Mouse (Mus musculus) MEL-GATA-1-ER (cell line): ENCODE measurements around the gene Usp50.
A peak's percentile ranks its signal among the peaks of the same experiment; 100 is the strongest.

Source experiments
- DNase-seq: peaks from one replicate; pipeline ENCODE4 v3.0.0-alpha.2; 2012; ENCODE audit warnings: low read depth; ENCODE audit errors: extremely low read depth

Gene Usp50

GRCm38 (mm10) chr2:126783370-126783769, at the start of gene Usp50:
Gene Usp50, minus strand, starts transcription at chr2:126783470.
- DNase-seq, result no peak

- no peak for DNase-seq
Measured at GRCm38 (mm10) chr2:126817414-126817813, 34.1 kb upstream of the Usp50 start.

GRCm38 (mm10) chr2:126816644-126817347, 33.5 kb upstream of the Usp50 start:
- DNase-seq, result no peak

- peak; percentile 20 for DNase-seq
Measured at GRCm38 (mm10) chr2:126815822-126816221, 32.6 kb upstream of the Usp50 start.

- no peak for DNase-seq
Measured at GRCm38 (mm10) chr2:126801980-126802379, 18.7 kb upstream of the Usp50 start.

- no peak for DNase-seq
Measured at GRCm38 (mm10) chr2:126798455-126798854, 15.2 kb upstream of the Usp50 start.

GRCm38 (mm10) chr2:126795708-126796107, 12.4 kb upstream of the Usp50 start:
- DNase-seq, result no peak

GRCm38 (mm10) chr2:126792611-126793010, 9.3 kb upstream of the Usp50 start:
- DNase-seq, result no peak

- no peak for DNase-seq
Measured at GRCm38 (mm10) chr2:126787721-126788342, 4.6 kb upstream of the Usp50 start.

- DNase-seq, result peak; percentile 53
Measured at GRCm38 (mm10) chr2:126782433-126782832, 837 bp downstream of the Usp50 start.

- DNase-seq, result peak; percentile 12
Measured at GRCm38 (mm10) chr2:126781478-126781877, 1.8 kb downstream of the Usp50 start.

- no peak for DNase-seq
Measured at GRCm38 (mm10) chr2:126780286-126780685, 3.0 kb downstream of the Usp50 start.

- no peak for DNase-seq
Measured at GRCm38 (mm10) chr2:126778806-126779205, 4.5 kb downstream of the Usp50 start.

- DNase-seq, result no peak
Measured at GRCm38 (mm10) chr2:126776416-126776815, 6.9 kb downstream of the Usp50 start.

- no peak for DNase-seq
Measured at GRCm38 (mm10) chr2:126775951-126776350, 7.3 kb downstream of the Usp50 start.

- DNase-seq, result no peak
Measured at GRCm38 (mm10) chr2:126772217-126772616, 11.1 kb downstream of the Usp50 start.

- no peak for DNase-seq
Measured at GRCm38 (mm10) chr2:126769431-126770181, 13.7 kb downstream of the Usp50 start.

- no peak for DNase-seq
Measured at GRCm38 (mm10) chr2:126768194-126768593, 15.1 kb downstream of the Usp50 start.

- no peak for DNase-seq
Measured at GRCm38 (mm10) chr2:126767599-126767998, 15.7 kb downstream of the Usp50 start.

GRCm38 (mm10) chr2:126765867-126766582, 17.2 kb downstream of the Usp50 start:
- DNase-seq, result no peak

- no peak for DNase-seq
Measured at GRCm38 (mm10) chr2:126759351-126759750, 23.9 kb downstream of the Usp50 start.

- DNase-seq, result no peak
Measured at GRCm38 (mm10) chr2:126755664-126756063, 27.6 kb downstream of the Usp50 start.
